Mouse (Mus musculus): ENCODE measurements around the gene Igf2. TPM values are rescaled to one million over a fixed set of nuclear protein-coding genes. Genes with fewer than 3 reads are reported as not detected.

The Igf2 gene
- total RNA-seq (2015) (0.05 TPM in 1 of 2 replicates, not detected in the other), total RNA-seq (2017) (not detected in 2 replicates)

- ATAC-seq (ENCODE audit: poor library complexity, severe bottlenecking) = no peak
Observed at GRCm38 (mm10) chr7:142666659-142667058, at the start of gene Igf2. TSS of gene Igf2 (minus strand) at chr7:142666816.

GRCm38 (mm10) chr7:142714783-142715498, 48.3 kb upstream of the Igf2 start:
- ATAC-seq (ENCODE audit: poor library complexity, severe bottlenecking) = peak; percentile 60; the same call in 1 of the 2 replicates

GRCm38 (mm10) chr7:142706873-142707272, 40.3 kb upstream of the Igf2 start:
- ATAC-seq (ENCODE audit: poor library complexity, severe bottlenecking) = no peak

GRCm38 (mm10) chr7:142699334-142699860, 32.8 kb upstream of the Igf2 start:
- no peak for ATAC-seq (ENCODE audit: poor library complexity, severe bottlenecking)

GRCm38 (mm10) chr7:142678611-142679010, 12.0 kb upstream of the Igf2 start:
- ATAC-seq (ENCODE audit: poor library complexity, severe bottlenecking) = no peak

- ATAC-seq (ENCODE audit: poor library complexity, severe bottlenecking) = no peak
Observed at GRCm38 (mm10) chr7:142675644-142676043, 9.0 kb upstream of the Igf2 start.

- no peak for ATAC-seq (ENCODE audit: poor library complexity, severe bottlenecking)
Observed at GRCm38 (mm10) chr7:142675141-142675540, 8.5 kb upstream of the Igf2 start.

- ATAC-seq (ENCODE audit: poor library complexity, severe bottlenecking) = peak; percentile 63
Observed at GRCm38 (mm10) chr7:142672120-142672519, 5.5 kb upstream of the Igf2 start.

GRCm38 (mm10) chr7:142671067-142671466, 4.5 kb upstream of the Igf2 start:
- ATAC-seq (ENCODE audit: poor library complexity, severe bottlenecking) = no peak

GRCm38 (mm10) chr7:142669751-142670625, 3.4 kb upstream of the Igf2 start, which contains the start of gene Gm49394:
TSS of gene Gm49394 (minus strand) at chr7:142669942.
- no peak for ATAC-seq (ENCODE audit: poor library complexity, severe bottlenecking)

GRCm38 (mm10) chr7:142668328-142668727, 1.7 kb upstream of the Igf2 start:
- ATAC-seq (ENCODE audit: poor library complexity, severe bottlenecking) = no peak

- ATAC-seq (ENCODE audit: poor library complexity, severe bottlenecking) = no peak
Observed at GRCm38 (mm10) chr7:142667521-142667920, 905 bp upstream of the Igf2 start.

GRCm38 (mm10) chr7:142666109-142666508, 507 bp downstream of the Igf2 start:
- no peak for ATAC-seq (ENCODE audit: poor library complexity, severe bottlenecking)

- no peak for ATAC-seq (ENCODE audit: poor library complexity, severe bottlenecking)
Observed at GRCm38 (mm10) chr7:142665364-142665763, 1.3 kb downstream of the Igf2 start.

GRCm38 (mm10) chr7:142664465-142665029, 2.1 kb downstream of the Igf2 start:
- ATAC-seq (ENCODE audit: poor library complexity, severe bottlenecking) = no peak

- no peak for ATAC-seq (ENCODE audit: poor library complexity, severe bottlenecking)
Observed at GRCm38 (mm10) chr7:142663931-142664421, 2.6 kb downstream of the Igf2 start.

GRCm38 (mm10) chr7:142663151-142663550, 3.5 kb downstream of the Igf2 start:
- ATAC-seq (ENCODE audit: poor library complexity, severe bottlenecking) = no peak

GRCm38 (mm10) chr7:142661811-142662210, 4.8 kb downstream of the Igf2 start:
- no peak for ATAC-seq (ENCODE audit: poor library complexity, severe bottlenecking)

GRCm38 (mm10) chr7:142661046-142661445, 5.6 kb downstream of the Igf2 start:
- ATAC-seq (ENCODE audit: poor library complexity, severe bottlenecking) = no peak

- ATAC-seq (ENCODE audit: poor library complexity, severe bottlenecking) = no peak
Observed at GRCm38 (mm10) chr7:142660651-142660945, 6.0 kb downstream of the Igf2 start.
